Mouse (Mus musculus): ENCODE measurements around the gene Olfr317. TPM values are rescaled to one million over a fixed set of nuclear protein-coding genes. Genes with fewer than 3 reads are reported as not detected.
"Not testable (repeated sequence)": the region's sequence is repeated elsewhere in the genome, so short reads cannot be mapped to it uniquely, and the experiment has no call there.

Gene Olfr317
- total RNA-seq (2014; fragmentation: Nextera tagmentation) (not detected in 2 replicates), total RNA-seq (2017) (not detected in 2 replicates)

DNA sequence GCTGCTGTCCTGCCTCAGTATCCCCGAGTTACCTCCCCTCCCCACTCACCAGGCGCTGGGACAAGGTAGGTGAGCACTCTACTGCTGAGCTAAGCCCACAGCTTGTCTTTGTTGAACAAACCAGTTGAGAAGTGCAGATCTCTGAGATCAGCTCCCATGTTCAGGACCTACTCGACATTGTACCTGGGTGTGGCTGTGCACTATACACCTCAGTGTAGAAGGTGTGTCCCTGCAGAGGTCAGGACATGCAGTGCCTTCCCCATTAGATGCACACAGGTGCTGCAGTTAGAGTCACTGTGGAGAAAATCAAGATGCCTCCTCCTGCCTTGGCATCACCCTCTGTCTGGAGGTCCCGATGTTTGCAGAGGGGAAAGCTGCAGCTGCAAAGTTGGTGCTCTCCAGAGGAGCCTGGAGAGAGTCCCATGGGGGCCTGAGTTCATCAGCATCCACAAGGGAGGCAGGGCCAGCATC, at the start of gene Olfr317:
Olfr317 (minus strand) TSS at position 421 of the 471 bp plus-strand sequence.
- no peak for ATAC-seq (replicated peaks; ENCODE audit: poor library complexity, severe bottlenecking)

DNA sequence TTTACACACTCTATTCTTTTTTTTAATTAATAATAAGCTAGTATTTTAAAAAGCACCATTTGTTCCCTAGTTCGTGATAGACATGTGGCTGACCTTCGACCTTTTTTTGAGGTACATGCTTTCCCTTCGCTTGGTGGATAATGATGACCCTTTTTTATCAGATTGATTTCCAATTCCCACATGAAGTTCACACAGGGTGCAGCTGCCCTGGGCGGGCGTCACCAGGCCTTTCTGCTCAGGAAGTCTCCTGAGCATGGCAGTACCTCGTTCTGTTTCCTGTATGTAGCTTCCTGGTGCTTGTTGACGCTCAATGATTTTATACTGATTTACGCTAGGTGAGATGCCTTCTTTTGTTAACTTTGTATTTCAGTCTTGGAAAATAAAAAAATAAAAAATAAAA, 49.3 kb upstream of the Olfr317 start:
- ATAC-seq (replicated peaks; ENCODE audit: poor library complexity, severe bottlenecking) = no peak

DNA sequence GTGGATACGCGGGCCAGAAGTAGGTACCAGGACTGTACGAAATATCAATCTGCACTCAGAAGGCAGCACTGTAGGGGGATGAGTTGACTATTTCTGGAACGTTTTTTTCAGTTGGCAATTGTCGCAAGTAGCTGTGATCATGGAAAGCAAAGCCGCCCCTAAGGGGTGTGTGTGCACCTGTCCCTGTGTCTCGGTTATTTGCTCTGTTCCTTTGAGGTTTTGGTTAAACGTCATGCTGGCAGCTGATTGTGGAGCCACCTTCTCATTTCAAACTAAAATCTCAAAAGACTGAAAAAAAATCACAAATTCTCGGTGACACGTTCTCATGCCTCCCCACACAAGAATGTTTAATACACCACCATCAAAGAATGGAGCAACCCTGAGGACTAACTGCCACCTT, 48.6 kb upstream of the Olfr317 start:
- no peak for ATAC-seq (replicated peaks; ENCODE audit: poor library complexity, severe bottlenecking)

DNA sequence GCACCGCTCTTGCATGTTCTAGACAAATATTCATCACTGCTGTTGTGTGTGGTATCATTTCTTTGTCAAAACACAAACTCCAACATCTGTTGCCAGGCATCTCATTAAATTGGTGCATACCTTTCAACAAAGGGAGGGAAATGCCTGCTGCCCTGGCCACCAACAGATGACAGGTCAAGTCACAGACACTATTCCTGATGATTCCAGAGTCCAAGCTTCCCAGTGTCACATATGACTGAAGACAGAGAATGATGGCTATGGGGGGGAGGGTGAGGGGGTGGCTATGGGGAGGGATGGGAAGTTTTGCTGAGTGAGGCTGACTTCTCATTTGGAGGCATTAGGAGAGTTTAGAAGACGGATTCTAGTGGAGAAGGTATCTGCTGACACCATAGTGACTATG, 45.2 kb upstream of the Olfr317 start:
- ATAC-seq (replicated peaks; ENCODE audit: poor library complexity, severe bottlenecking) = no peak

DNA sequence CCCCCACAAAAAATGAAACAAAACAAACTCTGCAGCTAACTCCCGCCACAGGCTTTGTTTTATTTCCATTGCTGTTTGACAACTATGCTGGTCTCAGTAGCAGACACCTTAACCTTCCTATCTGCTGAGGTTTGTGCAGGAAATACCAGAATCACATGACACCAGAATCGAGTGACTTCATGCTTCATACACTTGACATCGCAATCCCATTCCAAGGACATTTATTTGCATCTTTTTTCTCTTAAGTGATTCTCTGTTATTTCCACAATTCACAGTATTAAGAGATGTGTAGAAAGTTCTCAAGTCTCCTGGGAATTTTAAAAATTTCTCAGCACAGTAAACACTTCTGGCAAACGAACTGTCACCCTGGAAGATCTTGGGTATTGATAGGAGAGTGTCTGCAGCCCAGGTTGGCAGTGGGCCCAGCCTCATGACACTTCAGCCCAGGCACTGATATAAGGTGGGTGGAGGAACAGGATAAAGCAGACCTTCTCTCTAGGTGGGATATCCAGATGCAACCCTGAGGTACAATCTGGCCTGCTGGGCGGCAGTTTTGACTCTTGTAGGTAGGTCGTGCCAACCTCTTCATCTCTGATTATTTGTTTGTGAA, 43.6 kb upstream of the Olfr317 start, which contains the start of gene Olfr314:
Olfr314 (plus strand) TSS at position 473 of the 610 bp plus-strand sequence.
- no peak for ATAC-seq (replicated peaks; ENCODE audit: poor library complexity, severe bottlenecking)

DNA sequence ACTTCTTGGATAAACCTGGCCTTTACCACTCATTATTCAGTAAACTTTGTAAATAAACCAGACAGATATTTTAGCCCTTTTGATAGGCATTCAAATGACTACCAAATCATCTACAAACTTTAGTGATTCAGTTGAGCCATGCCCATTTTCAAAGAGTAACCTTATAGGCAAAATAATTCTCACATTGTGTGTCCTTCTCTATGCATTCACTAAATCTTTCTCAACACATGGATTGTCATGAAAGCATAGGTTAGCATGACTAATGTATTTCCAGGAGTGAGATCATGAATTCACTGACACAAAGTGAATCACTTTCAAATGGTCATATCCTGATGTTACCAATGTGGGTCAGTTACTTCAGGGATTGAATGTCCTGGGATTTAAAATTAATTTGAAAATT, 33.9 kb upstream of the Olfr317 start, which contains the start of gene Olfr315:
Olfr315 (plus strand) TSS at position 301 of the 400 bp plus-strand sequence.
- no peak for ATAC-seq (replicated peaks; ENCODE audit: poor library complexity, severe bottlenecking)

DNA sequence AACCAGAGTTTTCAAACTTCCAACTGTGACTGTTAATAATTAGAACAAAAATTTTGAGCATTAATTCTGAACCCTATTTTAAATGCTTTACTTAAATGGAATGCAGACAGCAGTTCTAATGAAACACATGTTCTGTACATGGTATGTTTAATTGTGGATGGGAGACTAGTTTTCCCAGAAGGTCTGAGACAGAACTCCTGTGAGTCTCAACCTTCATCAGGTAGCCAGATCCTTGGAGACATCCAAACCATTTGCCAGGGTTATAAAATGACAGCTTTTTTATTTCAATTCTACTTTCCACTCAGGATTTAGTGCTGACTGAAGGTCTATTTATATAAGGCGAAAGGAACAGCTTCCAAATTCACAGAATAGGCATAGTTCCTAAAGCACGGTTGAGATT, 13.4 kb upstream of the Olfr317 start, which contains the start of gene Olfr316:
Olfr316 (plus strand) TSS at position 301 of the 400 bp plus-strand sequence.
- ATAC-seq (replicated peaks; ENCODE audit: poor library complexity, severe bottlenecking) = no peak

DNA sequence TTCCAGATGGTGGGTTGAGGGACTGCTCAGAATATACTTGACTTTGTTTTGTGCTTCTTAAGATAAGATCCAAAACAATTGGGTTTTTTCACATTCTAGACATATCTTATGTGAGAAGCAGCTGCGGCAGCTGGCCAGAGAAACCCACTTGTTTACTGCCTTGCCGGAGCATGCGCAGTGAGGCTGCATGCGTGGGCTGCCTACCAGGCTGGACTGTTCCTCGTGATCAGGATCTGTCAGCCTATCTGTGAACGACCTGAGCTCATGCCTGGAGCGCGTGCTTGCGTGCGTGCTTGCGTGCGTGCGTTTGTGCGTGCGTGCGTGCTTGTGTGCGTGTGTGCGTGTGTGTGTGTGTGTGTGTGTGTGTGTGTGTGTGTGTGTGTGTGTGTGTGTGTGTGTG, 12.1 kb upstream of the Olfr317 start:
- ATAC-seq (replicated peaks; ENCODE audit: poor library complexity, severe bottlenecking) = not testable (repeated sequence)

DNA sequence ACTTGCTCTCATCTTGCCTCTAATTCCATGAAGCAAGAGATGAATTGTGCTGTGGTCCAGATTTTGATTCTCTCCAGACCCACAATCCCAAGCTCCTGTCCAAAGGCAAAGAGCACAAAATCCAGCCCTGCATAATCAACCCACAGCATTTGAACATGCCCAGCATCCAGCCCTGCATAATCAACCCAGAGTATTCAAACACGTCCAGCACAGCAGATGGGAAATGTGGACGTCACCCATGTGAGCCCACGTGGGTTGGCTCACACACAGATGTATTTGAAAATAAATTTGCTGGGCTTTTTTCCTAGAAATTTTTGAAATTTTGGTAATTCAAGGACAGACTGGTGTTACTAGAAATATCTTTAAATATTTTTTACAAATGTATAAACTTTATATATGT, 5.6 kb downstream of the Olfr317 start:
- no peak for ATAC-seq (replicated peaks; ENCODE audit: poor library complexity, severe bottlenecking)

DNA sequence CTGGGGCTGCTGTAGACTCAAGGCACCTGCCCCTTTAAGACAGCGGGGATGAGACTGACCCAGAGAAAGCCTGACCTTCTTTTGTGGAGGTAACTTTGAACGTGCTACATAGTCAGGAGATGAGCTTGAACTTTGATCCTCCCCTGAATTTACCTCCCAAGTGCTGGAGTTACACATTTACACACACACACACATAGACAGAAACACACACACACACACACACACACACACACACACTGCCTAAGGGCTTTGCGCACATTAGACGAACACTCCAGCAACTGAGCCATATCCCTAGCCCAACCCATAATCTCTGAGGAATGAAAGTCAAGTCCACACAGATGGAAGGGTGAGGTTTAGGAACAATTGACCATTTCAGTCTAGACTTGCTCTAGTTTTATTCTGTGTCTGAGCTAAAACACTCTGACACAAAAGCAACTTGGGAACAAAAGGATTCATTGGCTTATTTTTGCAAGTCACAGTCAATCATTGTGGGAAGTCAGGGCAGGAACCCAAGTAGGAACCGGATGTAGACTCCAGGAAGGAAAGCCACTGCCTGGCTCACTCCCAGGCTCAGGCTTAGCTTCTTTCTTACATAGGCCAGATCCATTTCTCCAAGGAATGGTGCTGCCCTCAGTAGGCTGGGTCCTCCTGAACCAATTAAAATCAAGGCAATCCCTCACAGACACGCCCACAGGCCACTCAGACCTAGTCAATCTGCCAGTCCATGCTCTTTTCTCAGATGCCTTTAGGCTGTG, 10.9 kb downstream of the Olfr317 start:
- not testable (repeated sequence) for ATAC-seq (replicated peaks; ENCODE audit: poor library complexity, severe bottlenecking)

DNA sequence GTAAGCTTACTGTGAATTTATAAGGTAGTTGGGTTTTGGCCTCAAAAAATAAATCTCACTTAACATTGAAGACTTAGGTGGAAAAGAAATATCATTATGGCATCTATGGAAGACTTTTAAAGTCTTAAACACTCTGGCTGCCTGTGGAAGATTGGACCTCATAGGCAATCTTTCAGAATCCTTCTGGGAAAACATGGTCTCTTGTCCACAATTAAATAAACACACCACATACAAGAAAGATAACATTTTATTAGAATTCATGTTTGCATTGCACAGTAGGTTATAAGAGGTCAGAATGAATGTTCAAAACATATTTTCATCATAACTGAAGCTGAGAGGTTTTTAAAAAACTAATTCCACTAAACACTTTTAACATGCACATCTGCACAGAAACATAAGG, 15.1 kb downstream of the Olfr317 start, which contains the start of gene Olfr318:
Olfr318 (minus strand) TSS at position 101 of the 400 bp plus-strand sequence.
- no peak for ATAC-seq (replicated peaks; ENCODE audit: poor library complexity, severe bottlenecking)

DNA sequence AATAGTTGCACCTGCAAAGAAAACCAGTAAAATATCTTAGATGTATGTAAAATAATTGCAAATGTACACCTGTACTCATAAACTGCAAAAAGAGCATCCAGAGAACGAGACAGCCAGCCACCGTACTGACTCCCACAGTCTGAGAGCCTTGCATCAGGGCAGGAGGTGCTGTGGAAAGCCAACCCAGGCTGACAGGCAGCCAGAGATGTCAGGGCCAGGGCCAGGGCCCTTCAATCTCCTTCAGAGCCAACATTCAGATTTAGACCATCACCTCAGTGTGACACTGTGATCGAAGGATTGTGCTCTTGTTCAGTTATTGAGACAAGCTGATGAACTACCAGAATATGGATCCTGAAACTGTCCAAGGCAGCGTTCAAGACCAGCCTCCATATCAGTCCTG, 19.3 kb downstream of the Olfr317 start:
- no peak for ATAC-seq (replicated peaks; ENCODE audit: poor library complexity, severe bottlenecking)

DNA sequence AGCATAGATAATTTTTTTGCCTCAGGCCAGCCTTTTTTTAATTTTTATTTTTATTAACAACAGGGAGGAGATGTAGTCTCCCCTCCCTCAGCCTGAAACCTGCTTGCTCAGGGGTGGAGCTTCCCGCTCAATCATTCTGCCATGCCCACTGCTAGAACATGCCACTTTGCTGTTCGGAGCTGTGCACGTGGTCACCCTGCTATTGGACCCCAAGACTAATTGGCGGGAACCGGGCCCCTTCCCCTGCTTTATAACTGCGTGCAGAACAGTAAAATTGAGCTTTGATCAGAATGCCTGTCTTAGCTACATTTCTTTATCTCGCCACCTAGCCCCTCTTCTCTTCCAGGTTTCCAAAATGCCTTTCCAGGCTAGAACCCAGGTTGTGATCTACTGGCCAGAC, 21.3 kb downstream of the Olfr317 start:
- not testable (repeated sequence) for ATAC-seq (replicated peaks; ENCODE audit: poor library complexity, severe bottlenecking)

DNA sequence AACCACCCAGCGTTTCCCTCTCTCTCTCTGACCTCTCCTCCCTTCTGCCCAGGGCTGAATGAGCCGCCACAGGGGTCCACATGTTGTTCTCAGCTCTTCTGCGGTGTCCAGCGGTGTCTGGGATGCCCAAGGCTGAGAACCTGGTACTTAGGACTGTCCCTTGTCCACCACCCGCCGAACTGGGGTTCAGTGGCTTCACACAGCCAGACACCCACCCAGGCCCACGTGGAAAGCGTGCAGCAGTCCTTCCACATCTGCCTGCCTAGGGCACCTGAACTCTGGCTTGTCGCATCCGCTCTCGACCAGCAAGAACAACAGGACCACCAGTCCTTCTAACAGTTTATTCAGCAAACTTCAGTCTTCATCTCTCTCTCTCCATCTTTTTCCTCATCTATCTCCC, 29.9 kb downstream of the Olfr317 start:
- no peak for ATAC-seq (replicated peaks; ENCODE audit: poor library complexity, severe bottlenecking)

DNA sequence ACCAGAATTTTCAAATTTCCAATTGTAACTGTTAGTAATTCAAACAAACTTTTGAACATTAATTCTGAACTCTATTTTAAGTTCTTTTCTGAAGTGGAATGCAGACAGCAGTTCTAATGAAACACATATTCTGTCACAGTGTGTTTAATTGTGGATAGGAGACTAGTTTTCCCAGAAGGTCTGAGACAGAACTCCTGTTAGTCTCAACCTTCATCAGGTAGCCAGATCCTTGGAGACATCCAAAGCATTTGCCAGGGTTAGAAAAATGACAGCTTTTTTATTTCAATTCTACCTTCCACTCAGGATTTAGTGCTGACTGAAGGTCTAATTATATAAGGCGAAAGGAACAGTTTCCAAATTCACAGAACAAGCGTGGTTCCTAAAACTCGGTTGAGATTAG, 40.1 kb downstream of the Olfr317 start, which contains the start of gene Olfr319:
Olfr319 (plus strand) TSS at position 301 of the 400 bp plus-strand sequence.
- ATAC-seq (replicated peaks; ENCODE audit: poor library complexity, severe bottlenecking) = no peak

Other genes starting within 250 kb of the Olfr317 start
Only the 30 nearest of the 31 such genes appear.
- gene Olfr331, start 236.6 kb downstream of the Olfr317 start, total RNA-seq (2014; fragmentation: Nextera tagmentation) = not detected in 2 replicates
- gene Olfr331, start 236.6 kb downstream of the Olfr317 start, total RNA-seq (2017) = not detected in 2 replicates
- not detected in 2 replicates for gene Olfr330, start 204.4 kb downstream of the Olfr317 start, total RNA-seq (2014; fragmentation: Nextera tagmentation)
- not detected in 2 replicates for gene Olfr330, start 204.4 kb downstream of the Olfr317 start, total RNA-seq (2017)
- gene Olfr329-ps, start 192.8 kb downstream of the Olfr317 start, total RNA-seq (2014; fragmentation: Nextera tagmentation) = not detected in 2 replicates
- gene Olfr329-ps, start 192.8 kb downstream of the Olfr317 start, total RNA-seq (2017) = not detected in 2 replicates
- not detected in 2 replicates for gene Olfr328, start 183.6 kb downstream of the Olfr317 start, total RNA-seq (2014; fragmentation: Nextera tagmentation)
- gene Olfr328, start 183.6 kb downstream of the Olfr317 start, total RNA-seq (2017) = not detected in 2 replicates
- not detected in 2 replicates for gene Olfr224, start 168.7 kb downstream of the Olfr317 start, total RNA-seq (2014; fragmentation: Nextera tagmentation)
- gene Olfr224, start 168.7 kb downstream of the Olfr317 start, total RNA-seq (2017) = not detected in 2 replicates
- not detected in 2 replicates for gene Olfr325, start 161.5 kb downstream of the Olfr317 start, total RNA-seq (2014; fragmentation: Nextera tagmentation)
- gene Olfr325, start 161.5 kb downstream of the Olfr317 start, total RNA-seq (2017) = not detected in 2 replicates
- not detected in 2 replicates for gene Olfr324, start 144.1 kb downstream of the Olfr317 start, total RNA-seq (2014; fragmentation: Nextera tagmentation)
- not detected in 2 replicates for gene Olfr324, start 144.1 kb downstream of the Olfr317 start, total RNA-seq (2017)
- gene 2210407C18Rik, start 123.1 kb downstream of the Olfr317 start, total RNA-seq (2014; fragmentation: Nextera tagmentation) = not detected in 2 replicates
- not detected in 2 replicates for gene 2210407C18Rik, start 123.1 kb downstream of the Olfr317 start, total RNA-seq (2017)
- gene Olfr323, start 108.7 kb downstream of the Olfr317 start, total RNA-seq (2014; fragmentation: Nextera tagmentation) = not detected in 2 replicates
- not detected in 2 replicates for gene Olfr323, start 108.7 kb downstream of the Olfr317 start, total RNA-seq (2017)
- 1.4 and 1.6 TPM in 2 replicates for gene Trim58, start 98.7 kb downstream of the Olfr317 start, total RNA-seq (2014; fragmentation: Nextera tagmentation)
- 0.31 and 0.56 TPM in 2 replicates for gene Trim58, start 98.7 kb downstream of the Olfr317 start, total RNA-seq (2017)
- gene Olfr322, start 80.4 kb downstream of the Olfr317 start, total RNA-seq (2014; fragmentation: Nextera tagmentation) = not detected in 2 replicates
- gene Olfr322, start 80.4 kb downstream of the Olfr317 start, total RNA-seq (2017) = not detected in 2 replicates
- gene Olfr320, start 58.1 kb downstream of the Olfr317 start, total RNA-seq (2014; fragmentation: Nextera tagmentation) = not detected in 2 replicates
- not detected in 2 replicates for gene Olfr320, start 58.1 kb downstream of the Olfr317 start, total RNA-seq (2017)
- not detected in 2 replicates for gene Olfr319, start 40.0 kb downstream of the Olfr317 start, total RNA-seq (2014; fragmentation: Nextera tagmentation)
- gene Olfr319, start 40.0 kb downstream of the Olfr317 start, total RNA-seq (2017) = not detected in 2 replicates
- not detected in 2 replicates for gene Olfr318, start 15.2 kb downstream of the Olfr317 start, total RNA-seq (2014; fragmentation: Nextera tagmentation)
- not detected in 2 replicates for gene Olfr318, start 15.2 kb downstream of the Olfr317 start, total RNA-seq (2017)
- gene Olfr316, start 13.5 kb upstream of the Olfr317 start, total RNA-seq (2014; fragmentation: Nextera tagmentation) = not detected in 2 replicates
- not detected in 2 replicates for gene Olfr316, start 13.5 kb upstream of the Olfr317 start, total RNA-seq (2017)
- not detected in 2 replicates for gene Olfr315, start 34.0 kb upstream of the Olfr317 start, total RNA-seq (2014; fragmentation: Nextera tagmentation)
- not detected in 2 replicates for gene Olfr315, start 34.0 kb upstream of the Olfr317 start, total RNA-seq (2017)
- not detected in 2 replicates for gene Olfr314, start 43.7 kb upstream of the Olfr317 start, total RNA-seq (2014; fragmentation: Nextera tagmentation)
- not detected in 2 replicates for gene Olfr314, start 43.7 kb upstream of the Olfr317 start, total RNA-seq (2017)
- gene Fam183b, start 62.7 kb upstream of the Olfr317 start, total RNA-seq (2014; fragmentation: Nextera tagmentation) = not detected in 2 replicates
- not detected in 2 replicates for gene Fam183b, start 62.7 kb upstream of the Olfr317 start, total RNA-seq (2017)
- gene Olfr313, start 75.8 kb upstream of the Olfr317 start, total RNA-seq (2014; fragmentation: Nextera tagmentation) = not detected in 2 replicates
- gene Olfr313, start 75.8 kb upstream of the Olfr317 start, total RNA-seq (2017) = not detected in 2 replicates
- not detected in 2 replicates for gene Olfr312, start 90.0 kb upstream of the Olfr317 start, total RNA-seq (2014; fragmentation: Nextera tagmentation)
- not detected in 2 replicates for gene Olfr312, start 90.0 kb upstream of the Olfr317 start, total RNA-seq (2017)
- not detected in 2 replicates for gene Olfr311, start 100.0 kb upstream of the Olfr317 start, total RNA-seq (2014; fragmentation: Nextera tagmentation)
- gene Olfr311, start 100.0 kb upstream of the Olfr317 start, total RNA-seq (2017) = not detected in 2 replicates
- 4.1 and 6.7 TPM in 2 replicates for gene Gm12258, start 107.9 kb upstream of the Olfr317 start, total RNA-seq (2014; fragmentation: Nextera tagmentation)
- gene Gm12258, start 107.9 kb upstream of the Olfr317 start, total RNA-seq (2017) = 0.67 and 2.3 TPM in 2 replicates
- 2.8 and 3.8 TPM in 2 replicates for gene 2810021J22Rik, start 128.0 kb upstream of the Olfr317 start, total RNA-seq (2014; fragmentation: Nextera tagmentation)
- 2.1 and 2.5 TPM in 2 replicates for gene 2810021J22Rik, start 128.0 kb upstream of the Olfr317 start, total RNA-seq (2017)
- 14.5 and 16.7 TPM in 2 replicates for gene Zfp39, start 165.0 kb upstream of the Olfr317 start, total RNA-seq (2014; fragmentation: Nextera tagmentation)
- 7.2 and 9.5 TPM in 2 replicates for gene Zfp39, start 165.0 kb upstream of the Olfr317 start, total RNA-seq (2017)
- gene Btnl10, start 178.7 kb upstream of the Olfr317 start, total RNA-seq (2014; fragmentation: Nextera tagmentation) = not detected in 2 replicates
- 0.13 TPM in 1 of 2 replicates, not detected in the other for gene Btnl10, start 178.7 kb upstream of the Olfr317 start, total RNA-seq (2017)
- gene Rnf187, start 199.7 kb upstream of the Olfr317 start, total RNA-seq (2014; fragmentation: Nextera tagmentation) = 78.6 and 79.3 TPM in 2 replicates
- 60.0 and 82.2 TPM in 2 replicates for gene Rnf187, start 199.7 kb upstream of the Olfr317 start, total RNA-seq (2017)
- not detected in 2 replicates for gene Hist3h2ba, start 209.7 kb upstream of the Olfr317 start, total RNA-seq (2014; fragmentation: Nextera tagmentation)
- gene Hist3h2ba, start 209.7 kb upstream of the Olfr317 start, total RNA-seq (2017) = 1.5 and 2.3 TPM in 2 replicates
- gene Hist3h2a, start 215.5 kb upstream of the Olfr317 start, total RNA-seq (2014; fragmentation: Nextera tagmentation) = 9.3 and 14.0 TPM in 2 replicates
- 234 and 237 TPM in 2 replicates for gene Hist3h2a, start 215.5 kb upstream of the Olfr317 start, total RNA-seq (2017)
- gene Trim17, start 215.5 kb upstream of the Olfr317 start, total RNA-seq (2014; fragmentation: Nextera tagmentation) = not detected in 2 replicates
- gene Trim17, start 215.5 kb upstream of the Olfr317 start, total RNA-seq (2017) = 0.13 TPM in 1 of 2 replicates, not detected in the other
- gene Trim11, start 238.9 kb upstream of the Olfr317 start, total RNA-seq (2014; fragmentation: Nextera tagmentation) = 29.0 and 32.3 TPM in 2 replicates
- gene Trim11, start 238.9 kb upstream of the Olfr317 start, total RNA-seq (2017) = 29.1 and 30.5 TPM in 2 replicates

All from granulocyte monocyte progenitor cell, adult 5-6 weeks (primary cell).